Mouse (Mus musculus) MEL (cell line): Measurements from ENCODE around the gene Wfikkn2. TPM values are rescaled to one million over a fixed set of nuclear protein-coding genes. Genes with fewer than 3 reads are reported as not detected.

ENCODE experiments used
- DNase-seq: peaks from one replicate; pipeline ENCODE4 v3.0.0; 2011; ENCODE audit warnings: low read depth, low spot score
- H3K27ac ChIP-seq: 2 replicates; pipeline ENCODE4 v1.5.1; 2012; ENCODE audit warnings: low read depth, mild to moderate bottlenecking, control low read depth, low read length, moderate library complexity; ENCODE audit not compliant: control insufficient read depth
- H3K27me3 ChIP-seq, 2 experiments: fragments of 150-350 bp in 1 of 2; sonication (generic) in 1 of 2; 2 replicates each; pipeline ENCODE4 v1.6.1; 2012; ENCODE audit warnings: low read length in 2 of 2, mild to moderate bottlenecking in 2 of 2, improper control_type of control experiment in 1 of 2, moderate library complexity in 1 of 2; ENCODE audit not compliant: insufficient read depth in 2 of 2, control insufficient read depth in 1 of 2
- H3K36me3 ChIP-seq, 2 experiments: 2 replicates each; pipeline ENCODE4 v1.6.1; 2012 to 2014; ENCODE audit warnings: low read length in 2 of 2, improper control_type of control experiment in 1 of 2, inconsistent platforms in 1 of 2, mild to moderate bottlenecking in 1 of 2; ENCODE audit not compliant: insufficient read depth in 2 of 2, control insufficient read depth in 1 of 2
- H3K4me1 ChIP-seq, 2 experiments: fragments of 150-350 bp in 1 of 2; sonication (generic) in 1 of 2; 2 replicates each; pipeline ENCODE4 v1.6.1; 2012; ENCODE audit warnings: low read length in 2 of 2, improper control_type of control experiment in 1 of 2, mild to moderate bottlenecking in 1 of 2; ENCODE audit not compliant: insufficient read depth in 2 of 2, control insufficient read depth in 1 of 2
- H3K4me3 ChIP-seq, 2 experiments: fragments of 150-350 bp in 1 of 2; sonication (generic) in 1 of 2; 2 replicates each; pipeline ENCODE4 v1.5.1; 2012; ENCODE audit warnings: low read depth in 2 of 2, low read length in 2 of 2, mild to moderate bottlenecking in 2 of 2, moderate library complexity in 2 of 2, control low read depth in 1 of 2, improper control_type of control experiment in 1 of 2; ENCODE audit not compliant: control insufficient read depth in 1 of 2, insufficient read depth in 1 of 2
- H3K79me2 ChIP-seq: 2 replicates; pipeline ENCODE4 v1.6.1; 2012; ENCODE audit warnings: mild to moderate bottlenecking, low read length, moderate library complexity; ENCODE audit not compliant: control insufficient read depth, poor library complexity, insufficient read depth
- H3K9ac ChIP-seq: 2 replicates; pipeline ENCODE4 v1.6.1; 2012; ENCODE audit warnings: low read depth, mild to moderate bottlenecking, control low read depth, low read length, moderate library complexity; ENCODE audit not compliant: control insufficient read depth, poor library complexity, severe bottlenecking
- H3K9me3 ChIP-seq: fragments of 150-350 bp; sonication (generic); replicated peaks from 2 replicates; pipeline ENCODE4 v1.6.1; 2012; ENCODE audit warnings: mild to moderate bottlenecking, low read length, improper control_type of control experiment, moderate library complexity; ENCODE audit not compliant: insufficient read depth
- BHLHE40 ChIP-seq: IDR thresholded peaks from 2 replicates; pipeline ENCODE4 v1.6.1; 2012; ENCODE audit warnings: low read depth, mild to moderate bottlenecking, inconsistent platforms, low read length, improper control_type of control experiment, borderline replicate concordance
- CHD1 ChIP-seq: IDR thresholded peaks from 2 replicates; pipeline ENCODE4 v1.6.1; 2012; ENCODE audit warnings: low read depth, mild to moderate bottlenecking, inconsistent platforms, low read length, improper control_type of control experiment
- CTCF ChIP-seq, 3 experiments: IDR thresholded peaks in 2 of 3; conservative IDR thresholded peaks in 1 of 3; 2 replicates each; pipeline ENCODE4 v1.5.1; 2011 to 2012; ENCODE audit warnings: low read length in 3 of 3, low read depth in 2 of 3, mild to moderate bottlenecking in 2 of 3, improper control_type of control experiment in 1 of 3, inconsistent platforms in 1 of 3, mixed read lengths in 1 of 3, moderate library complexity in 1 of 3; ENCODE audit not compliant: control insufficient read depth in 1 of 3, insufficient read depth in 1 of 3, poor library complexity in 1 of 3, severe bottlenecking in 1 of 3
- ELF1 ChIP-seq: IDR thresholded peaks from 2 replicates; pipeline ENCODE4 v1.6.1; 2014; ENCODE audit warnings: low read depth, mild to moderate bottlenecking, inconsistent platforms, low read length, improper control_type of control experiment, moderate library complexity
- EP300 ChIP-seq, 2 experiments: IDR thresholded peaks; 2 replicates each; pipeline ENCODE4 v1.6.1; 2011; ENCODE audit warnings: improper control_type of control experiment in 2 of 2, low read length in 2 of 2, low read depth in 1 of 2, mild to moderate bottlenecking in 1 of 2
- ETS1 ChIP-seq: IDR thresholded peaks from 2 replicates; pipeline ENCODE4 v1.6.1; 2012; ENCODE audit warnings: low read depth, mild to moderate bottlenecking, inconsistent platforms, low read length, improper control_type of control experiment, moderate library complexity
- GABPA ChIP-seq: IDR thresholded peaks from 2 replicates; pipeline ENCODE4 v1.6.1; 2012; ENCODE audit warnings: low read depth, mild to moderate bottlenecking, inconsistent platforms, low read length, improper control_type of control experiment, moderate library complexity
- GATA1 ChIP-seq: IDR thresholded peaks from 2 replicates; pipeline ENCODE4 v1.6.1; 2011; ENCODE audit warnings: low read depth, low read length, improper control_type of control experiment
- HCFC1 ChIP-seq: IDR thresholded peaks from 2 replicates; pipeline ENCODE4 v1.6.1; 2012; ENCODE audit warnings: low read depth, mild to moderate bottlenecking, inconsistent platforms, low read length, improper control_type of control experiment, moderate library complexity
- JUND ChIP-seq: IDR thresholded peaks from 2 replicates; pipeline ENCODE4 v1.6.1; 2011; ENCODE audit warnings: low read depth, mild to moderate bottlenecking, improper control_type of control experiment, low read length
- KAT2A ChIP-seq: conservative IDR thresholded peaks from 2 replicates; pipeline ENCODE4 v1.6.1; 2012; ENCODE audit warnings: low read depth, low read length, improper control_type of control experiment, inconsistent platforms
- MAFK ChIP-seq: IDR thresholded peaks from 2 replicates; pipeline ENCODE4 v1.6.1; 2011; ENCODE audit warnings: low read depth, mild to moderate bottlenecking, low read length, improper control_type of control experiment, borderline replicate concordance
- MAZ ChIP-seq: IDR thresholded peaks from 2 replicates; pipeline ENCODE4 v1.6.1; 2012; ENCODE audit warnings: low read depth, mild to moderate bottlenecking, inconsistent platforms, low read length, improper control_type of control experiment
- MYB ChIP-seq: IDR thresholded peaks from 2 replicates; pipeline ENCODE4 v1.6.1; 2011; ENCODE audit warnings: mild to moderate bottlenecking, low read depth, low read length, improper control_type of control experiment
- NRF1 ChIP-seq: IDR thresholded peaks from 2 replicates; pipeline ENCODE4 v1.6.1; 2014; ENCODE audit warnings: low read depth, mild to moderate bottlenecking, inconsistent platforms, low read length, improper control_type of control experiment, moderate library complexity; ENCODE audit not compliant: poor library complexity, insufficient read depth, severe bottlenecking
- POLR2A ChIP-seq, 2 experiments: IDR thresholded peaks; 2 replicates each; pipeline ENCODE4 v1.6.1; 2011 to 2012; ENCODE audit warnings: low read length in 2 of 2, mild to moderate bottlenecking in 2 of 2, control low read depth in 1 of 2, improper control_type of control experiment in 1 of 2, low read depth in 1 of 2, moderate library complexity in 1 of 2; ENCODE audit not compliant: control insufficient read depth in 1 of 2, insufficient read depth in 1 of 2, poor library complexity in 1 of 2
- POLR2AphosphoS2 ChIP-seq: IDR thresholded peaks from 2 replicates; pipeline ENCODE4 v1.6.1; 2011; ENCODE audit warnings: low read length, improper control_type of control experiment
- RAD21 ChIP-seq: IDR thresholded peaks from 2 replicates; pipeline ENCODE4 v1.6.1; 2011; ENCODE audit warnings: mild to moderate bottlenecking, low read depth, low read length, improper control_type of control experiment
- SMC3 ChIP-seq: IDR thresholded peaks from 2 replicates; pipeline ENCODE4 v1.6.1; 2011; ENCODE audit warnings: low read depth, low read length, improper control_type of control experiment
- TAL1 ChIP-seq: IDR thresholded peaks from 2 replicates; pipeline ENCODE4 v1.6.1; 2012; ENCODE audit warnings: mild to moderate bottlenecking, inconsistent platforms, low read length, moderate library complexity, mixed read lengths
- TBP ChIP-seq: IDR thresholded peaks from 2 replicates; pipeline ENCODE4 v1.8.0; 2011; ENCODE audit warnings: low read depth, low read length, improper control_type of control experiment
- TCF12 ChIP-seq: IDR thresholded peaks from 2 replicates; pipeline ENCODE4 v1.6.1; 2014; ENCODE audit warnings: low read depth, mild to moderate bottlenecking, inconsistent platforms, low read length, improper control_type of control experiment, moderate library complexity
- UBTF ChIP-seq: IDR thresholded peaks from 2 replicates; pipeline ENCODE4 v1.6.1; 2012; ENCODE audit warnings: low read depth, mild to moderate bottlenecking, inconsistent platforms, low read length, improper control_type of control experiment, moderate library complexity, borderline replicate concordance; ENCODE audit not compliant: insufficient read depth
- USF1 ChIP-seq: IDR thresholded peaks from 2 replicates; pipeline ENCODE4 v1.6.1; 2014; ENCODE audit warnings: low read depth, mild to moderate bottlenecking, inconsistent platforms, low read length, improper control_type of control experiment, moderate library complexity
- ZC3H11A ChIP-seq: IDR thresholded peaks from 2 replicates; pipeline ENCODE4 v1.6.1; 2012; ENCODE audit warnings: low read depth, mild to moderate bottlenecking, inconsistent platforms, low read length, improper control_type of control experiment
- ZKSCAN1 ChIP-seq: IDR thresholded peaks from 2 replicates; pipeline ENCODE4 v1.6.1; 2012; ENCODE audit warnings: low read depth, mild to moderate bottlenecking, inconsistent platforms, low read length, improper control_type of control experiment, moderate library complexity
- ZMIZ1 ChIP-seq: IDR thresholded peaks from 2 replicates; pipeline ENCODE4 v1.6.1; 2012; ENCODE audit warnings: low read depth, mild to moderate bottlenecking, inconsistent platforms, low read length, improper control_type of control experiment, moderate library complexity
- ZNF384 ChIP-seq: IDR thresholded peaks from 2 replicates; pipeline ENCODE4 v1.6.1; 2012; ENCODE audit warnings: low read depth, mild to moderate bottlenecking, inconsistent platforms, low read length, improper control_type of control experiment
- polyA plus RNA-seq, 2 experiments: library from polyadenylated mRNA; stranded (reverse) in 1 of 2; unstranded in 1 of 2; fragments of >175 nt in 1 of 2; fragments of >200 nt in 1 of 2; gene quantifications; 2 replicates each; pipeline versions ENCODE4 v1.2.1 to v1.2.4; 2012; ENCODE audit warnings: low replicate concordance in 2 of 2, low read depth in 1 of 2; ENCODE audit not compliant: insufficient read length in 2 of 2, insufficient read depth in 1 of 2, missing spikeins in 1 of 2
- total RNA-seq: library from RNA; depleted of rRNA; stranded (reverse); fragments of 300-350 nt; gene quantifications from 2 replicates; pipeline ENCODE4 v1.2.3, GENCODE M21; 2012

Wfikkn2 gene
- total and polyA plus RNA-seq, 3 experiments, result not detected

GRCm38 (mm10) chr11:94272960-94273927, 27.4 kb upstream of the Wfikkn2 start:
- DNase-seq, result no peak
- TF ChIP-seq CTCF (IDR thresholded peaks at IDR 0.05 in 2 of 3, conservative IDR thresholded peaks at IDR 0.05 in 1 of 3; ENCODE audit: control insufficient read depth in 1 of 3, insufficient read depth in 1 of 3, low read depth in 2 of 3, low read length in 3 of 3, poor library complexity in 1 of 3, severe bottlenecking in 1 of 3), result no peak
- TF ChIP-seq USF1, result no peak
- TF ChIP-seq BHLHE40, result no peak
- TF ChIP-seq UBTF, result no peak
- no peak for TF ChIP-seq NRF1
- no peak for TF ChIP-seq JUND
- TF ChIP-seq ZC3H11A, result no peak
- TF ChIP-seq, all 39 proteins: peak for 0
- Histone ChIP-seq H3K27ac (no peak overlapping the region), H3K4me3 (no peak overlapping the region), H3K4me1 (peaks cover under 1 to 16% of the 10 kb centered on the region in 2 experiments; a peak in 3 of 4 replicates), H3K36me3 (peaks cover 0 to 14% of the 10 kb centered on the region in 2 experiments; a peak in 2 of 4 replicates), H3K27me3 (no peaks in the 10 kb centered on the region), H3K9ac (no peak overlapping the region), H3K79me2 (no peaks in the 10 kb centered on the region), H3K9me3 (no peaks in the 10 kb centered on the region)

GRCm38 (mm10) chr11:94271015-94271414, 25.2 kb upstream of the Wfikkn2 start:
- peaks cover 0 to 19% of the 10 kb centered on the region in 2 experiments; a peak in 2 of 4 replicates for H3K36me3 ChIP-seq
- H3K4me1 ChIP-seq, result peaks cover 2 to 24% of the 10 kb centered on the region in 2 experiments; a peak in 3 of 4 replicates
- no peak overlapping the region for H3K9ac ChIP-seq
- no peaks in the 10 kb centered on the region for H3K79me2 ChIP-seq
- no peak overlapping the region for H3K27ac ChIP-seq
- DNase-seq, result peak; percentile 65
- no peak overlapping the region for H3K4me3 ChIP-seq
- H3K27me3 ChIP-seq, result no peaks in the 10 kb centered on the region
- H3K9me3 ChIP-seq, result no peaks in the 10 kb centered on the region
- TF ChIP-seq ZNF384 (peak; percentile 44; the same call in 1 of the 2 replicates), ELF1 (no peak), TCF12 (no peak), NRF1 (no peak), KAT2A (no peak), ETS1 (no peak), BHLHE40 (no peak), MAFK (no peak), MAZ (0 out of 2 replicates have a peak, but pooled peaks have one; percentile 35), MYB (no peak), ZKSCAN1 (no peak), CHD1 (no peak), TBP (no peak), RAD21 (no peak), JUND (peak; percentile 76), CTCF (IDR thresholded peaks at IDR 0.05 in 2 of 3, conservative IDR thresholded peaks at IDR 0.05 in 1 of 3; ENCODE audit: control insufficient read depth in 1 of 3, insufficient read depth in 1 of 3, low read depth in 2 of 3, low read length in 3 of 3, poor library complexity in 1 of 3, severe bottlenecking in 1 of 3) (no peak), TAL1 (no peak), POLR2A (IDR thresholded peaks at IDR 0.05; ENCODE audit: control insufficient read depth in 1 of 2, insufficient read depth in 1 of 2, low read depth in 1 of 2, low read length in 2 of 2, poor library complexity in 1 of 2) (no peak), EP300 (IDR thresholded peaks at IDR 0.05; ENCODE audit: low read depth in 1 of 2, low read length in 2 of 2) (no peak; a peak in 1 of 4 replicates), GATA1 (no peak), POLR2AphosphoS2 (no peak), ZC3H11A (no peak), HCFC1 (no peak), ZMIZ1 (no peak), USF1 (peak; percentile 86), SMC3 (no peak), GABPA (no peak)
